Mouse (Mus musculus) A20 (cell line): ENCODE results near the gene Adgrg1.

Experiments
- DNase-seq: peaks from one replicate; pipeline ENCODE4 v3.0.0-alpha.2; 2011; ENCODE audit warnings: low read depth, low spot score

The Adgrg1 gene

DNA sequence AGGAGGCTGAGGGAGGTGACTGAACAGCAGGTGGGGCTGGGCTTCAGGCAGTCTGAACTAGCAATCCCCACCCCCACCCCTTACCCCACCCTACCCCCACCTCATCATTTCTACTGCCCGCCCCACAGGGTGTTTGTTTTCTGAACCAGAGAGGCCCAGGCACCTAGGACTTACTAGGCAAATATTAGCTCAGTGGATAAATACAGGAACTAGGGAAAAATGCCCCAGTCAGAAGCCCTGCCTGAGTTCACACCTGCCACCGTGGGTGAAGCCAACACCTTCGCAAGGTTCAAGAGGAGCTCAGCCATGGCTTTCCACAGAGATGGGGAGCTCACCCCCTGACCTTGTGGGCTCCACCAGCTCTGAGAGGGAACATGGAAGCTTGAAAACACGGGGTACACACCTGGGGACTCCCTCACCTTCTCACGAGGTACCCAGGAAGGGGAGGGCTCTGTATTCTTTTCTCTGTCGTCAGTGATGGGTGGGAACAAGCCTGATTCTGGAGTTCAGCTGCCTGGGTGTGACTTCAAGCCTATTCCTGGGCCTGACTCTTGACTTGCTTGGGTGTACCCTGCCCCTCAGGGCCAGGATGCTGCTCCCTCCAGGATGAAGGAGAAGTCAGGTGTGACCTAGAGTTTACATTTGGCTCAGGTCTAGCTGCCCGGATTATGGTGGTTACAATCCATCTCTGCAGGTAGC, at the start of gene Adgrg1:
Gene Adgrg1, plus strand, starts transcription at position 285 of the 699 bp plus-strand sequence.
- DNase-seq = no peak

DNA sequence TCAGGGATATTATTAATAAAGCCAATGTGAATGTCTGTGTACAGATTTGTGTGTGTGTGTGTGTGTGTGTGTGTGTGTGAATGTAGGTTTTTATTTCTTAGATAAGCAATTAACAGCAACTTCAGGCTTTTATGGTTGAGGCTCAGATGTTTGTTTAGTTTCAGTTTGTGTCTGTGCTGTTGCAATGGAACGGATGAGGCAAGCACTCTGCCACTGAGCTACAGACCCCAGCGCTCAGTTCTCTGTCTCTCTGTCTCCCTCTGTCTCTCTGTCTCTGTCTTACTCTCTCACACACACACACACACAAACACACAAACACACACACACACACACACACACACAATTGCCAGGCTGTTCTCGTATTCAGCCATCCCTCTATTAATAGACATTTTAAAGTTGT, 46.3 kb upstream of the Adgrg1 start:
- no peak for DNase-seq

DNA sequence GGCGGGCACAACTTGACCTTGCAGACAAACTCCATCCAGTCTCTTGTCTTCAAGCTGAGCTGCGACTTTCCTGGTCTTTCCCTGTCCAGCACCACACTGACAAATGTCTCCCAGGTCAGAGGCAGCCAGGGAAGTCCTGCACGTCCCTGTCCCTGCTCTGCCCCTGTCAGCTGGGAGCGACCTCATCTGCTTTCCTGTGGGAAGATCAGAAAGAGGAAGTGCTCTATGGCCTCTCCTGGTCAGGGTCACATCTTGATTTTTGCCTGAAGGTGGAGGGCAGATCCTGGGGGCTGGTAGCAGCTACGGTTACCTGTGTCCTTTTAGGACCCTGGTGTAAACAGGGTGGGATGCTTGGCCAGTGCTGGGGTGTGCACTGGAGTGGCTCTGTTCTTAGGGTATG, 40.6 kb upstream of the Adgrg1 start:
- DNase-seq = no peak

DNA sequence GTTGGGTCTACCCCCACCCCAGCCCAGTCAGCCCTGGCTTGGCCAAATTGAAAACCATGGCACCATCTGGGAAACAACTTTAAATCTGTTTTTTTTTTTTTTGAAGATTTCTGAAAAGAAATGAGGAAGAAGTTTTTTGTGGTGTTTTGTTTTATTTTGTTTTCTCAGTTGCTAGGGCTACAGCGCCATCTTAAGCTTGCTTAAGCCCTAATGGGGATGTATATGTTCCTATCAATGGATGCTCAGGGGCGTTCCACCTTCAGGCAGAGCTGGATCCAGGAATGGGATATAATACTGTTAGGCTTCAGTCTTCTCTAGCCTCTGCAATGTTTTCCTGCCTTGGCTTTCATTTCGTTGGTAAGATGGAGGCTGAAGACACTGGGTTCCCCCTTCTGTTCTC, 39.4 kb upstream of the Adgrg1 start:
- DNase-seq = peak; percentile 20

DNA sequence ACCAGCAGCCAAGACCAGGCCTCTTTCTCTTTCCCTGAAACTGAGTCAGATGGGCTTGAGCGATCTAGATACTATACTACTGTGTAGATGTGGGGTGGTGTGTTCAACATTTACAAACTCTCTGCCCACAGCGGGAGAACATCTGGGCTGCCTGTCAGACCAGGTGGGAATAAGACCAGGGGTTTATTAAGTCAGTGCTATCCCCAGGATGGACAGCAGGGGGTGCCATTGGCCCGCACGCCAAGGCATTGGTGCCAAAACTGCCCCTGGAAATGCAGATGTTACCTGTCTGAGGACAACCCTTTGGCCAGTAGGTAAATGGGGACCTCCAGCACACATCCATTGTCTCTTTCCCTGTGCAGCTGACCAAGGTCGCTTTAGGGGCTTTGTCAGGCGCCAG, 32.0 kb upstream of the Adgrg1 start:
- peak; percentile 66 for DNase-seq

DNA sequence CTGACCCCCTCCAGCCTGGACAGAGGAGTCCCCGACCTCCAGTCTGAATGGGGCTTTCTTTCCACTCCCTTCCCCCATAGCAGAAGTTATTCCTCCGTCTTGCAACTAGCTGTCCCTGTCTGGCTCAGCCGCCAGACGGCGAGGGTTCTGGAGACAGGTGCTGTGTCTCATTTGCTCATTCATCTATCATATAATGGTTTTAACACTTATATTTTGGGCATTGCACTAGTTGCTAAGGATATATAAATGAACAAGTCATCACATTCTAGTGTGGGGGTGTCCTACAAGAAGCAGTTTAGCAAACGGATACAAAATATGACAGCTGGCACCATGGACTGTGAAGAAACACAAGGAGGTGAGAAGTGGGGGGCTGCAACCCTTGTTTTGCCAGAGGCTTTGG, 29.4 kb upstream of the Adgrg1 start:
- DNase-seq = no peak

DNA sequence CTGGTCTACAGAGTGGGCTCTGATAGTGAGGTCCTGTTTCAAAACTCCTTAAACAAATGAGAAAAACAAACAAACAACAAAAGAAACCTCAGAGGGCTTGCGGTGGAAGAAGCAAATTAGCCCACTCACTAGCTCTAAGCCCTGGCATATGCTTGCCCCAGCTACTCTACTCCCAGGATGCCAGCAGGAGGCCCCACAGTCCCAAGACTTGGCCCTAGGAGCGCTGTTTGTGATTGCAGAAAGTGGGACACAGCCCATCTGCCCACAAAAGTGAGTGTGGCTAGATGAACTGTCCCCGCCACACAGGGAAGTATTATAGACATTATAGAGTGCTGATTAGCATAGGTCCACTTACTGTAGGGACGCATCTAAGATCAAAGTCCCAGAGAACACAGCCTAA, 26.1 kb upstream of the Adgrg1 start:
- DNase-seq = no peak

DNA sequence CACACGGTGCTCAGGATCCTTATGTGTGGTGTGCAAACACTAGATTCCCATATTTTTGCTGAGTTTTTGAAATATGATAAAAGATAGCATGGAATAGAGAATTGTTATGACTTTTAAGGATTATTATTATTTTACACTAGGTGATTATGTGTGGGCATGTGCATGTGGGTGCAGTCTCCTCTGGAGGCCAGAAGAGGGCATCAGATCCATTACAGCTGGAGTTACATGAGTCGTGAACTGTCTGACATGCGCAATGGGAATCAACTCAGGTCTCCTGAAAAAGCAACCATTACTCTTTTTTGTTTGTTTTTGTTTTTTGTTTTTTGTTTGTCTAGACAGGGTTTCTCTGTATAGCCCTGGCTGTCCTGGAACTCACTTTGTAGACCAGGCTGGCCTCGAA, 25.5 kb upstream of the Adgrg1 start:
- peak; percentile 11 for DNase-seq

DNA sequence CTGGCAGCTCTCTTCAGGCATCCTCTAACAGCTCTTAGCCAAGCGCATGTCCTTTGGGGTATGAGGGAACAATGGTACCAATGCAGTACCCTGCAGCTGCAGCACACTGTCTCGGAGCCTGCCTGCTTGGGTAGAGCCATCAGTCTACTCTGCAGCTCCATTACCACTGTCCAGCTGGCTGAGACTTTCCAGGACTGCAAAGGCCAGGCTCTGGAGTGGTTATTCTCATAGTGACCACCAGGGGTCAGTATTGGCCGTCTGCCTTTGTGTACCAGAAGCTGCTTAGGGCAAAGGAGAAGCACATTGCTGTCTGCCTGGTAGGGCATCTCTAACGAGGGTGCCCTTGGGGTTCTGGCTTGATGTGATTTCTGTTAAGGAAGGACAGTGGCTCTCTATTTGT, 24.5 kb upstream of the Adgrg1 start:
- DNase-seq = peak; percentile 59

DNA sequence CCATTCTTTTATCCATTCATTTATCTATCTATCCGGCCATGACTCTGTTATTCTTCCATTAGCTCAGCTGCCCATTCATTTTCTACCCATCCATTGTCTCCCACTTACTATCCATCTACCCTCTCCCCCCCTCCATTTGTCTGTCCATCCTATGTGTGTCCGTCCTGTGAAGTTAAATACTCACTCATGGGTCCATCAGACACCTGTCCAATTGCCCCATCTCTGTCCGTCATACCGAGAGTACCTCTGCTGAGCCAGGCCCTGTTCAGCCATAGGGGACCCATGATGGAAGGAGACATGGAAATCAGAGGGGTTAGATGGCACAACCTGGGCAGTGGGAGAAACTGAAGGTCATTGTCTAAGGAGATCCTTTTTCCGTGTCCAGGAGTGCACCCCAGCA, 24.1 kb upstream of the Adgrg1 start:
- no peak for DNase-seq

DNA sequence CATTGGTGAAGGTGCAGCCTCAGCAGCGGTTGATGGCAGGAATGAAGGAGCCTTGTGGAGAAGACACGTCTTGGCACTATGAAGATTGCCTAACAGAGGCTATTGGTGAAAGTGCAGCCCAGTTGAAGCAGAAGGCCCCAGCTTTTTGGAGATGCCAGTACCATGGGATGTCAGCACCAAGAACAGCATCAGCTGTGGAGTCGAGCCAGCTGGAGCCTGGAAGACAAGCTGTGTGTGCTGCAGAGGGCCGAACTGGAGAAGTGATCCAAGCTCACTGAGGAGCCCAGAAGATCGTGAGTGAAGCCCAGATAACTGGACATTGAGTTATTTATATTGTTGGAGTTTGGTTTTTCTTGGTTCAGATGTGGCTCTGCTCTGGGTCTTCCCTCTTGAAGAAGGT, 22.5 kb upstream of the Adgrg1 start:
- no peak for DNase-seq

DNA sequence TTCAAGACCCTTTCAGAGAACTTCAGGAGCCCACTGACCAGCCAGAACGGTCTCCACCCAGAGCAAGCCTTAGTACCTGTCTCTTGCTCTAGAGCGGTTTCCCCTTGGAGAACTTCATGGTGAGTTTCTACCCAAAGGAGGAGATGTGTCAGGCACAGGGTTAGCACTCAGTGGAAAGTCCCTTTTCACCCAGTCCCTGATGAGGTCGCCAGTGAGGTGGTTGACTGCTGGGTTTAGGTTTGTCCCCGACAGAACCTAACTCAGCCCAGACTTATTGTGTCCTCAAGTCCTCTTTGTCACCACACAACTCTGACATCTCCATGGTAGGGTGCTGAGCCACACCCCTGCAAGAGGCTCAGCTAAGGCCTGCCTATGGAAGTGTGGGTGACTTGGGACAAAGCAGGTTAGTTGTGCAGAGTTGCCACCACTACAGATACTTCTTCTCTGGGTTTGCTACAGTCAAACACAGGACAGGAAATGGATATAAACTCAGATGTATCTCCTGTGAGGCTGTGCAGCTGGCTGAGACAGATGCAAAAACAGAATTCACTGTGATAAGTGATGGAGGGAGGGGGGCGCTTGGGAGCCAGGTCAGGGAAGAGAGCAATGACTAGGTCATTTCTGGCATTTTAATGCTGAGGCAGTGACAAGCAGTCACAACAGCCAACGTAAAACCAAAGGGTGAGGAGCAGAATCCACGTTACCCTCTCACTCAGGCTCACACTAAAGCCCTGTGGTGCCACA, 20.8 kb upstream of the Adgrg1 start:
- DNase-seq = no peak

DNA sequence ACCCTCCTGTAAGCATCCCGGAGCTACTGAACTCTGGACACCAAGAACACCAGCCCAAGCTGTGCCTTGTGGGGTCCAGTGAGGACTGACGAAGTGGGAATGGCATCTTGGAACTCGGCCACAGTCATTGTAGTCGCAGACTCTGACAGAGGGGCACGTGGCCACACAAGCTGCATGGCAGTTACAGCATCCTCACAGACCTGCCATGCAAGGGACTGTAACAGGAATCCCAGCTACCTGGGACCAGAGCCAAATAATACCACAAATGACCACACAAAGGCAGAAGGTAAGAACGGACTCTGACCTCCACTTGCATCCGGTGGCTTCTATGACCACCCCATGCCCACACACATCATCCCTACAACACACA, 20.2 kb upstream of the Adgrg1 start:
- no peak for DNase-seq

DNA sequence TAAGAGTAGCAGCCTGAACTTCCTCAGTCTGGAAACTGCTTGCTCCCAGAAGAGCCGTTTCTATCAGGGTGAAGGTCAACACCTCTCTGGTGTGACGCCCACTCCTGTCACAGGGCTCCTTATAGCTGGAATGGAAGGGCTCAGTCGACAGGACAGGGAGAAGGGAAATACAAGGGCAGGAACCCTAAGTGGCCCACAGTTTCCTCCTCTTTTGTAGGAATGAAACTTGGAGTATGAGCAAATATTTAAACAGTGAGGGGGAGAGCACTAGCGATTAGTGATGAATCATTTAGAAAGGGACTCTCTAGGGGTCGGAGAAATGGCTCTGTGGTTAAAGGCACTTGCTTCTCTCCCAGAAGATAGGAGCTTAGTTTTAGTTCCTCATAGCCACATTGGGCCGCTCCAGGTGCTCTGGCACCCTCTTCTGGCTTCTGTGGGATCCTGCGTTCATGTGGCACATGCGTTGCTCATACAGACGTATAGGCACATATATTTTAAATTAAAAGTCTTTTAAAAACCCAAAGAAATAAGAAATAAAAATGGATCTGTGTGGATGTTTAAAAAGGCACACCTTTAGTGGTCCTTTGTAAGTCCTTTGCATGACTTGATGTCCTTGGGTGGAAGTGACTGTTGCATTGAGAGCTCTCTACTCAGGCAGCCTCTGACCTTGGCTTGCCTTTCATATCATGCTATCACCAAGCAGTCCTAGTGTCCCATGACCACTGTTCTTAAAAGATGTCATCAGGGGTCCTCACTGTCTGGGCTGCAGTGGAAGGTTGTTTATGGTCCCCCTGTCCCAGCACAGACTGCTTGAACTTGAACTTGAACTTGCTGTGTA, 19.4 kb upstream of the Adgrg1 start:
- DNase-seq = peak; percentile 84

DNA sequence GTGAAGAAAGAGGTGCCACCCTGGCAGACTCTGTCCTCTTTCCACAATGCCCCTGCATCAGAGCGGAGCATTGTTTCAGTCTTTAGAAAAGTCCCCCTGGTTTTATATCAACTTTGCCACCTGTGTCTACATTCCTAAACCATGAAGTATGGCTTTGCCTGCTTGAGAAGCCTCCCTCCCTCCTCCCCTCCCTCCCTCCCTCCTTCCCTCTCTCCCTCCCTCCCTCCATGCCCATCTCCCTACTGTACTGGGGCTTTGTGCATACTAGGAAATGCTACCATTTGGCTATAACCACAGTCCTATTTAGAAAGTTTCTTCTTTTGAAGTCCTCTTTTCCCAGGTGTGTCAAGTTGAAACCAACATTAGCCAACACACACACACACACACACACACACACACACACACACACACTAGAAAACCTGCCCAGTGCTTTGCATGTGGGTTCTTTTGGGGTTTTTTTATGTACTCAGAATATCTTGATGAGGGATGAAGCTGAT, 18.4 kb upstream of the Adgrg1 start:
- no peak for DNase-seq

DNA sequence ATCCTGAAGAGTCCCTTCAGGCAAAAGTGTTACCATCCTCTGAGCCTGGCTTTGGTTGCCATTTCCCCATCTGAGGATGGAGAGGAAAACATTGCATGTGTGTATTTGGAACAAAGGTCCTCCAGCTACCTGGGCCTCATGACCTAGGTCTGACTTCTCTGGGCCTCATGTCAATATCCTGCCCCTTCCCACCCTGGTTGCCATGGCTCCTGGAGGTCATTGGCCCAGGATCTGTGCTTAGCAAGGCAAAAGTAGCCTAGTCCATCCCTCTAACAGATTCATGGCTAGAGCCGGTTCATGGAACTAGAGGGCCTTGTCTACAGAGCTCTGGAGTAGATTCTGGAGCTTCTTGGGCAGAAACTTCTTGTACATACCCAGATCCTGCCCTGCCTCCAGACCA, 12.3 kb upstream of the Adgrg1 start:
- DNase-seq = no peak

DNA sequence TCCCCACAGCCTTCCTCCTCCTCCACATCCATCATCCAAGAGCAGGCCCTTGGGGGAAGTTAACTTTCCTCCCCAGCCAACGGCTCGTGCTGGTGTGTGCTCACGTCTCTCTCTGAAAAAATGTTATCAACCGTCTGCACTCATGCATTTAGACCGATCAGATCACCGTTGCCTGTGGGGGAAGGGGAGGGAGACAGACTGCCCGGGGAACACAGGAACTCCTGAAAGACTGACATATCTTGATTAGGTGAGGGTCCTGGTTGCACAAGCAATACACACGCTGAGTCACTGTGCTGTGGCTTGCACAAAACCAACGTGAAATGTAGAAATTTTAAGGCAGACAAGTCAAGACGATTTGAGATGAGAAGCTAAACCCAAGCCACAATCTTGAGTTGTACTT, 9.7 kb upstream of the Adgrg1 start:
- DNase-seq = no peak

DNA sequence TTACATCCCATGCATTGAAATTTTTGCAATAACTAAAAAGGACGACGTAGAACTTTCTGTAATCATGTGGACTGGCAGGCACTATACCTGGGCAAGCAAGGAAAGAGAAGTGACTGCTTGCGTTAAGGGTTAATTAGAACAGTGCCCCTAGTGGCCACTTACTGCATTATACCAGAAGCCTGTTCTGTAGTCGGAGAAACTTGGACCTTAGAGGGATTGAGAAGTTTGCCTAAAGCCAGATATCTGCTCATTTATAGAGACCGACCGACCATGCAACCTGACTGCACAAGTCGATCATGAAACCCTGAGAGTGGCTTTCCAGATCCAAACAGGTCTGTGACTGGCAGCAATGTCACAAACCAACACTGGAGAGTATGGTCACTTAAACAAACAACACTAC, 8.0 kb upstream of the Adgrg1 start:
- DNase-seq = peak; percentile 62

DNA sequence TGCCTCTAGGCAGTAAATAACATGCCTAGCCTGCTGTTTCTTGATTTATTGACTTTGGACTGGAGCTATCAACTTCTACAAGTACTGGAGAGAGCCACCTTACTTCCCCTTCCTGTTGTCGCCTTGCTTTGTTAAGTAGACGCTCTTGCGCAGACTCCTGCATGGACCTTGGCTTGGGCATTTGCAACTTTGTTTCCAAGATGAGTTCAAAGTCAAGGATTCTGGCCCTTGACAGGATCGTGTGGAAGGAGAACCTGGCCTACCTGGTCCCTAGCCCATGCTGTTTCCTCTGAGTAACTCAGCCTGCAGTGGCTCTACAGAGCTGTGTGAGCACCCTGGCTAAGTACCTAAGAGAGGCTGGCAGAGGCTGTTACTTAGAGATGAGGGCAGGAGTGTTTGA, 7.5 kb upstream of the Adgrg1 start:
- no peak for DNase-seq

DNA sequence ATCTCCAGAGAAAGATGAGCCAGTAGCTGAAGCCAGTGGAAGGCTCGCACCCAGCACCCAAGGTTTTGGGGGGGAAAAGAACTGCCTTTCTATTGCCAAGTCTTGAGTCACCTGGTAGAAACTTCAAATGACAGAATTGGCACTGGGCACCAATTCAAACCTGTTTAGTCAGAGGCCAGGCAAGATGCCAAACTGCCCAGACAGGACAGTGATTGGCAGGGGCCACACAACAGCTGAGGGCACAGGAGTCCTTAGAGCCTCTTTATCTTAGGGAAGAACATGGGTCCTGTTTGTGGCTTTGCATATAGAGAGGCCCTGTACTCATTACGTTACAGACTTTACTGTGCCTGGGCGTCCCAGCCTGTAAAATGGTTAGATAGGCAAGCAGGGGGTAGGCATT, 7.0 kb upstream of the Adgrg1 start:
- DNase-seq = no peak

DNA sequence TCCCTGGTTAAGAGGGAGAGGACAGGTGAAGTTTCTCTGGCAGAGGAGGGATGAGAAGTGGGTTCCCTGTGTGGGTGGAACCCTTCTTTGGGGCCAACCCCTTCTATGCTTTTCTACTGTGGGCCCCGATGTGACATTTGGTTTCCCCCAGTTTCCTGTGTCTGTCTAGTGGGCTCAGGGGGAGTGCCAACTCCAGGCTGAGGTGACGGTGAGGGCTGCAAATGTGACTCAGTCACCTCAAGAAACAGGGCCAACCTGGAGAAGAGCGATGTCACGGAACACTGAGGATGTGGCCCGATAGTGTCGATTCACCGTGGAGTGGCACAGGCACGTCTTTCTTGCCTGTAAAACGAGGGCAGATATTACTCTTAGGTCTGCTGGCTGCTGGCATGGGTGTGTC, 1.3 kb upstream of the Adgrg1 start:
- no peak for DNase-seq

DNA sequence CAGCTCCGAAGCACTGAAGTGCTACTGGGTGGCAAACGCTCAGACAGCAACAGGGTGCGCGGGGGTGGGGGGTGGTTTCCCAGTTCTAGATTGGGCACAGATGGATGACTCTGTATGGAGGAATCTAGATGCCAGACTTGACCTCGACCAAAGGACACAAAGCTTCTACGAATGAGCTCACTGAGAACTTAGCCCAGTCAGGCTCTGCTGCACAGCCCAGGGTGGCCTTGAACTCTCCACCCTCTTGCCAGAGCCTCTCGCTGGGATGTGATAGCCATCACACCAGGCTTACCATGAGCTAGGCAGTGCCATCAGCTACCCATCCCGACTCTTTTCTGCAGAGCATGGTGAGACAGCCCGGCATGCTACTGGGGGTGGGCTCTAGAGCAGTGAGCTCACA, 765 bp upstream of the Adgrg1 start:
- DNase-seq = no peak
